Mouse (Mus musculus): Measurements from ENCODE around the gene 4932415D10Rik. TPM values are rescaled to one million over a fixed set of nuclear protein-coding genes. Genes with fewer than 3 reads are reported as not detected.

Gene 4932415D10Rik
- polyA plus RNA-seq, 1 experiment: not detected

- Histone ChIP-seq H3K4me1 (ENCODE audit: control insufficient read depth, insufficient read depth, low read length) (no peaks in the 10 kb centered on the region), H3K27ac (ENCODE audit: insufficient read depth, low read length) (peak within 1 kb of the TSS; percentile 26; the same call in 1 of the 2 replicates), H3K4me3 (ENCODE audit: insufficient read depth, low read length) (peak within 1 kb of the TSS; percentile 68)
- TF ChIP-seq POLR2A (IDR thresholded peaks at IDR 0.05; ENCODE audit: extremely low read depth, insufficient read depth, low read length) (peak; percentile 86), CTCF (IDR thresholded peaks at IDR 0.05; ENCODE audit: extremely low read depth, insufficient read depth, low read length) (no peak)
Observed at GRCm38 (mm10) chr10:82240742-82241400, 75.5 kb downstream of the 4932415D10Rik start, which contains the start of gene Zfp938. TSS of gene Zfp938 (minus strand) at chr10:82241280.

Other genes starting within 250 kb of the 4932415D10Rik start
- 1.5 and 1.7 TPM in 2 replicates for gene BC024063, start 233.2 kb downstream of the 4932415D10Rik start, polyA plus RNA-seq (2012; rRNA removed)
- 3.2 and 3.4 TPM in 2 replicates for gene AU041133, start 188.6 kb downstream of the 4932415D10Rik start, polyA plus RNA-seq (2012; rRNA removed)
- 22.5 and 23.1 TPM in 2 replicates for gene Zfp938, start 75.3 kb downstream of the 4932415D10Rik start, polyA plus RNA-seq (2012; rRNA removed)
- gene Gm4924, start 37.7 kb upstream of the 4932415D10Rik start, polyA plus RNA-seq (2012; rRNA removed): 5.2 and 7.7 TPM in 2 replicates
- gene Gm1553, start 176.0 kb upstream of the 4932415D10Rik start, polyA plus RNA-seq (2012; rRNA removed): not detected in 2 replicates

Measured in cortical plate, adult 2 months (tissue).